Mouse (Mus musculus): ENCODE data around the gene Dcbld1. TPM values are rescaled to one million over a fixed set of nuclear protein-coding genes. Genes with fewer than 3 reads are reported as not detected.

Dcbld1 gene
- polyA plus RNA-seq, 2 experiments, result 9.2 to 11.5 TPM

- ATAC-seq (ENCODE audit: low FRiP score, low read depth) (no peak), DNase-seq (ENCODE audit: low spot score) (no peak)
- peaks cover 8% of the 10 kb centered on the region; the same call in 1 of the 2 replicates for H3K36me3 ChIP-seq (ENCODE audit: control insufficient read depth, insufficient read depth, low read length)
- no peak overlapping the region for H3K4me3 ChIP-seq (replicated peaks; ENCODE audit: low read length)
- WGBS, result 92% methylated on average over 9 of the region's 9 CpGs
- H3K4me1 ChIP-seq (ENCODE audit: control insufficient read depth, insufficient read depth, low read length), result no peaks in the 10 kb centered on the region
- no peaks in the 10 kb centered on the region for H3K9me3 ChIP-seq (ENCODE audit: control insufficient read depth, low read length)
- no peak overlapping the region for H3K4me2 ChIP-seq (replicated peaks; ENCODE audit: low read depth, low read length, severe bottlenecking)
- no peaks in the 10 kb centered on the region for H3K27me3 ChIP-seq (ENCODE audit: control insufficient read depth, insufficient read depth, low read length)
- TF ChIP-seq POLR2A (IDR thresholded peaks at IDR 0.05; ENCODE audit: borderline replicate concordance, extremely low read depth, insufficient read depth, insufficient read length), result no peak
- no peak overlapping the region for H3K9ac ChIP-seq (ENCODE audit: low read depth, low read length, severe bottlenecking)
- H3K27ac ChIP-seq (replicated peaks; ENCODE audit: low read depth, low read length), result no peak overlapping the region
Observed at GRCm38 (mm10) chr10:52360862-52361609, 127.6 kb downstream of the Dcbld1 start.

- no peak overlapping the region for H3K4me2 ChIP-seq (replicated peaks; ENCODE audit: low read depth, low read length, severe bottlenecking)
Observed at GRCm38 (mm10) chr10:52368376-52368775, 135.0 kb downstream of the Dcbld1 start.

More at GRCm38 (mm10) chr10:52368376-52368775, 135.0 kb downstream of the Dcbld1 start:
- DNase-seq (ENCODE audit: low spot score), result no peak
- WGBS, result 92% methylated on average over 4 of the region's 4 CpGs
- ATAC-seq (ENCODE audit: low FRiP score, low read depth), result no peak
- Histone ChIP-seq H3K9ac (ENCODE audit: low read depth, low read length, severe bottlenecking) (no peak overlapping the region), H3K4me1 (ENCODE audit: control insufficient read depth, insufficient read depth, low read length) (no peaks in the 10 kb centered on the region), H3K9me3 (ENCODE audit: control insufficient read depth, low read length) (no peaks in the 10 kb centered on the region), H3K4me3 (replicated peaks; ENCODE audit: low read length) (no peak overlapping the region), H3K36me3 (ENCODE audit: control insufficient read depth, insufficient read depth, low read length) (no peaks in the 10 kb centered on the region), H3K27ac (replicated peaks; ENCODE audit: low read depth, low read length) (no peak overlapping the region), H3K27me3 (ENCODE audit: control insufficient read depth, insufficient read depth, low read length) (no peaks in the 10 kb centered on the region)
- TF ChIP-seq POLR2A (IDR thresholded peaks at IDR 0.05; ENCODE audit: borderline replicate concordance, extremely low read depth, insufficient read depth, insufficient read length), result no peak

Other genes with a start within 250 kb of the Dcbld1 start
- gene Vgll2, start 211.1 kb upstream of the Dcbld1 start, polyA plus RNA-seq (2012; rRNA removed), result 71.5 and 111 TPM in 2 replicates
- gene Vgll2, start 211.1 kb upstream of the Dcbld1 start, polyA plus RNA-seq (2014; fragmentation: Nextera tagmentation; extraction: Ambion mirVana), result 36.3 and 48.6 TPM in 2 replicates
- 0.01 TPM in 2 replicates for gene Ros1, start 38.4 kb upstream of the Dcbld1 start, polyA plus RNA-seq (2012; rRNA removed)
- not detected in 2 replicates for gene Ros1, start 38.4 kb upstream of the Dcbld1 start, polyA plus RNA-seq (2014; fragmentation: Nextera tagmentation; extraction: Ambion mirVana)
- gene Gm26741, start 125.1 kb downstream of the Dcbld1 start, polyA plus RNA-seq (2012; rRNA removed), result not detected in 2 replicates
- not detected in 2 replicates for gene Gm26741, start 125.1 kb downstream of the Dcbld1 start, polyA plus RNA-seq (2014; fragmentation: Nextera tagmentation; extraction: Ambion mirVana)
- 14.6 and 17.6 TPM in 2 replicates for gene Gopc, start 148.5 kb downstream of the Dcbld1 start, polyA plus RNA-seq (2012; rRNA removed)
- 20.2 and 21.8 TPM in 2 replicates for gene Gopc, start 148.5 kb downstream of the Dcbld1 start, polyA plus RNA-seq (2014; fragmentation: Nextera tagmentation; extraction: Ambion mirVana)
- gene Nepn, start 155.4 kb downstream of the Dcbld1 start, polyA plus RNA-seq (2012; rRNA removed), result 0.06 TPM in 2 replicates
- 0.14 TPM in 1 of 2 replicates, not detected in the other for gene Nepn, start 155.4 kb downstream of the Dcbld1 start, polyA plus RNA-seq (2014; fragmentation: Nextera tagmentation; extraction: Ambion mirVana)
- 24.8 and 26.2 TPM in 2 replicates for gene Nus1, start 183.9 kb downstream of the Dcbld1 start, polyA plus RNA-seq (2012; rRNA removed)
- 17.1 and 17.3 TPM in 2 replicates for gene Nus1, start 183.9 kb downstream of the Dcbld1 start, polyA plus RNA-seq (2014; fragmentation: Nextera tagmentation; extraction: Ambion mirVana)